Mouse (Mus musculus) brain, embryonic 14.5 days (tissue): ENCODE measurements around the gene Efna1.

Source experiments
- CTCF ChIP-seq: fragments of 200-500 bp; IDR thresholded peaks from 2 replicates; pipeline ENCODE4 v1.5.1; 2012; ENCODE audit warnings: inconsistent platforms, mild to moderate bottlenecking, moderate library complexity, borderline replicate concordance; ENCODE audit not compliant: insufficient read depth, insufficient read length; ENCODE audit errors: extremely low read depth
- POLR2A ChIP-seq: fragments of 200-500 bp; IDR thresholded peaks from 2 replicates; pipeline ENCODE4 v1.6.1; 2012; ENCODE audit warnings: mild to moderate bottlenecking, inconsistent platforms, borderline replicate concordance; ENCODE audit not compliant: poor library complexity, insufficient read depth, insufficient read length, severe bottlenecking; ENCODE audit errors: extremely low read depth

DNA sequence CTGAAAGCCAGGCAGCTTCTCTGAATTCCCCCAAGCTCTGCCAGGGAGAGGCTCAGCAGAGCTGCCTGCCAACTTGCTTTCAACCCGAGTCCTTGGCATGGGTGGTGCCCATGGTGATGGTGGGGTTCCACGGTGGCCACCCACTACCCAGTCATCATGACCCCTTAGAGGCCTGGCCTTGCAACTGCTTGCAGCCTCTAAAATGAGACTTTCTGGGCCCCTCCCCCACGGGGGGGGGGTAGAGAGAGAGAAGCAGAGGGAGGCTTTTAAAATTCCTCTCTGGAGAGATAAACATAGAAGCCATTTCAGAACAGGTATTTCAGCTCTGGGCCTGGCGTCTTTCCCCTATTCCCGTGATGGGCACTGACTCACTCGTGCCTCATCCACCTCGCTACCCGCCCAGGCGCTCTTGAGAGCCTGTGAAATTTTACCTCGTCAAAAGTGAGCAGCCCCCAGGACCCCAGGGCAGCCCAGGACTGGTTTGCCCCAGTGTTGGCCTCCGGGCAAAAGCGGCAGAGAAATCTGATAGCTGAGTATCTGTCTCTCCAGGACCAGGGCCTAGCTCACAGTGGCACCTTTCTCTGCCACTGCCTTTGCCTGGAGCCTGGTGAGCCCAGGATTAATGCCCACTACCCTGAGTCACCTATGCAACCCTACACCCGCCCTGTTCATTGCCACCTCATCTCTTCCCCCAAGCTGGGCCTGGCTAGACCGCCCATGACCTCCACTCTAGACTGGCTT is 3.5 kb downstream of the Efna1 start:
- TF ChIP-seq POLR2A (no peak), CTCF (no peak)
